In genomic region chr3:68964682-68965081, GRCm38 (mm10) we compare ENCODE assay signal across 10 mouse cellular contexts. TPM values are rescaled to one million over a fixed set of nuclear protein-coding genes. Genes with fewer than 3 reads are reported as not detected.
DNase-seq lines count a peak whose midpoint lies in the region; ATAC-seq and TF ChIP-seq lines count a peak whose summit lies in the region.
"Had no signal": no experiment of that assay in that cellular context is flagged by ENCODE, and none has a peak within 500 bp of the region (broad histone marks: within the 10 kb centered on the region; RNA-seq: fewer than 3 reads in every experiment).

No protein-coding gene starts in this region.

- H3K4me1 ChIP-seq in embryonic facial prominence, embryonic 11.5 days (ENCODE audit: control insufficient read depth, insufficient read depth, low read length) = no peaks in the 10 kb centered on the region
- H3K4me1 ChIP-seq in embryonic facial prominence, embryonic 10.5 days = no peaks in the 10 kb centered on the region
- H3K4me1 ChIP-seq in midbrain, postnatal 0 days (ENCODE audit: insufficient read depth, low read length) = no peaks in the 10 kb centered on the region
- H3K4me1 ChIP-seq in midbrain, embryonic 15.5 days = no peaks in the 10 kb centered on the region
- H3K4me1 ChIP-seq in heart, embryonic 10.5 days = peaks cover 6% of the 10 kb centered on the region
- H3K4me1 ChIP-seq: embryonic facial prominence, embryonic 13.5 days; limb, embryonic 15.5 days had no signal

- H3K27me3 ChIP-seq in embryonic facial prominence, embryonic 11.5 days (ENCODE audit: control insufficient read depth, insufficient read depth, low read length) = no peaks in the 10 kb centered on the region
- H3K27me3 ChIP-seq in embryonic facial prominence, embryonic 10.5 days (replicated peaks; ENCODE audit: low read depth, poor library complexity, severe bottlenecking) = no peaks in the 10 kb centered on the region
- H3K27me3 ChIP-seq in midbrain, postnatal 0 days (ENCODE audit: insufficient read depth, low read length) = no peaks in the 10 kb centered on the region
- H3K27me3 ChIP-seq in midbrain, embryonic 15.5 days (replicated peaks) = no peaks in the 10 kb centered on the region
- H3K27me3 ChIP-seq in heart, embryonic 10.5 days (ENCODE audit: insufficient read depth, poor library complexity, severe bottlenecking) = no peaks in the 10 kb centered on the region
- H3K27me3 ChIP-seq: embryonic facial prominence, embryonic 13.5 days; limb, embryonic 15.5 days had no signal

- DNase-seq in embryonic facial prominence, embryonic 11.5 days (ENCODE audit: low spot score) = peak; percentile 28
- no peak for DNase-seq in embryonic facial prominence, embryonic 10.5 days (ENCODE audit: low spot score)
- DNase-seq in midbrain, postnatal 0 days (ENCODE audit: low spot score) = no peak
- peak; percentile 88 for DNase-seq in thymus, postnatal 14 days
- DNase-seq in gastrocnemius, postnatal 10 days = no peak
- DNase-seq in heart, embryonic 10.5 days (ENCODE audit: low spot score) = no peak

- no peak for ATAC-seq in embryonic facial prominence, embryonic 11.5 days (replicated peaks; ENCODE audit: insufficient number of reproducible peaks, low FRiP score, low TSS enrichment, low read depth)
- no peak for ATAC-seq in midbrain, postnatal 0 days (ENCODE audit: low FRiP score)
- ATAC-seq in midbrain, embryonic 15.5 days (replicated peaks) = no peak
- peak; percentile 61 for ATAC-seq in granulocyte monocyte progenitor cell, adult 5-6 weeks (replicated peaks; ENCODE audit: poor library complexity, severe bottlenecking)

- no peak overlapping the region for H3K9ac ChIP-seq in embryonic facial prominence, embryonic 11.5 days (replicated peaks; ENCODE audit: low read length)
- no peak overlapping the region for H3K9ac ChIP-seq in midbrain, postnatal 0 days (replicated peaks; ENCODE audit: low read length, poor library complexity, severe bottlenecking)
- no peak overlapping the region for H3K9ac ChIP-seq in midbrain, embryonic 15.5 days
- H3K9ac ChIP-seq: embryonic facial prominence, embryonic 13.5 days; limb, embryonic 15.5 days had no signal

- H3K4me3 ChIP-seq in embryonic facial prominence, embryonic 11.5 days (ENCODE audit: low read depth, low read length) = no peak overlapping the region
- H3K4me3 ChIP-seq in embryonic facial prominence, embryonic 10.5 days = no peak overlapping the region
- H3K4me3 ChIP-seq in midbrain, postnatal 0 days (ENCODE audit: low read depth, low read length) = no peak overlapping the region
- no peak overlapping the region for H3K4me3 ChIP-seq in midbrain, embryonic 15.5 days
- no peak overlapping the region for H3K4me3 ChIP-seq in heart, embryonic 10.5 days
- H3K4me3 ChIP-seq: embryonic facial prominence, embryonic 13.5 days; limb, embryonic 15.5 days had no signal

- H3K9me3 ChIP-seq in embryonic facial prominence, embryonic 11.5 days (replicated peaks; ENCODE audit: control insufficient read depth, low read length) = no peaks in the 10 kb centered on the region
- H3K9me3 ChIP-seq in embryonic facial prominence, embryonic 10.5 days = 0 out of 2 replicates have a peak, but pooled peaks cover 3% of the 10 kb centered on the region
- 0 out of 2 replicates have a peak, but pooled peaks cover 2% of the 10 kb centered on the region for H3K9me3 ChIP-seq in midbrain, postnatal 0 days (ENCODE audit: low read length)
- peaks cover 4% of the 10 kb centered on the region; the same call in 1 of the 2 replicates for H3K9me3 ChIP-seq in midbrain, embryonic 15.5 days
- H3K9me3 ChIP-seq in heart, embryonic 10.5 days = no peaks in the 10 kb centered on the region
- H3K9me3 ChIP-seq: embryonic facial prominence, embryonic 13.5 days; limb, embryonic 15.5 days had no signal

- no peak overlapping the region for H3K27ac ChIP-seq in embryonic facial prominence, embryonic 11.5 days (replicated peaks; ENCODE audit: low read depth, low read length)
- no peak overlapping the region for H3K27ac ChIP-seq in embryonic facial prominence, embryonic 10.5 days (replicated peaks)
- H3K27ac ChIP-seq in midbrain, postnatal 0 days (ENCODE audit: low read depth, low read length) = no peak overlapping the region
- no peak overlapping the region for H3K27ac ChIP-seq in midbrain, embryonic 15.5 days
- no peak overlapping the region for H3K27ac ChIP-seq in heart, embryonic 10.5 days
- H3K27ac ChIP-seq: embryonic facial prominence, embryonic 13.5 days; limb, embryonic 15.5 days had no signal

- TF ChIP-seq CTCF in midbrain, postnatal 0 days (IDR thresholded peaks at IDR 0.05) = peak; percentile 48

- no peak overlapping the region for H3K4me2 ChIP-seq in embryonic facial prominence, embryonic 11.5 days (ENCODE audit: low read depth, low read length)
- H3K4me2 ChIP-seq in midbrain, postnatal 0 days (ENCODE audit: low read depth, low read length, poor library complexity, severe bottlenecking) = no peak overlapping the region
- no peak overlapping the region for H3K4me2 ChIP-seq in midbrain, embryonic 15.5 days
- H3K4me2 ChIP-seq: embryonic facial prominence, embryonic 13.5 days; limb, embryonic 15.5 days had no signal

- peaks cover 5% of the 10 kb centered on the region for H3K36me3 ChIP-seq in embryonic facial prominence, embryonic 11.5 days (replicated peaks; ENCODE audit: control insufficient read depth, insufficient read depth, low read depth, low read length)
- H3K36me3 ChIP-seq in embryonic facial prominence, embryonic 10.5 days (replicated peaks) = peaks cover 83% of the 10 kb centered on the region
- peaks cover 16% of the 10 kb centered on the region for H3K36me3 ChIP-seq in midbrain, postnatal 0 days (ENCODE audit: insufficient read depth, low read length)
- peaks cover 14% of the 10 kb centered on the region for H3K36me3 ChIP-seq in midbrain, embryonic 15.5 days (replicated peaks)
- peaks cover 38% of the 10 kb centered on the region for H3K36me3 ChIP-seq in heart, embryonic 10.5 days

RNA-seq across cellular contexts. Expression of gene Ift80, which starts 39.7 kb away (rescaled TPM):
- 22.4 and 24.8 TPM in 2 replicates for polyA plus RNA-seq in embryonic facial prominence, embryonic 11.5 days (2014; fragmentation: Nextera tagmentation; extraction: Ambion mirVana)
- 18.1 and 18.3 TPM in 2 replicates for polyA plus RNA-seq in embryonic facial prominence, embryonic 10.5 days (2016; fragmentation: Nextera tagmentation; extraction: Ambion mirVana)
- total RNA-seq in midbrain, postnatal 0 days (2014; rRNA removed) = 9.0 and 10.4 TPM in 2 replicates
- polyA plus RNA-seq in midbrain, postnatal 0 days (2015; fragmentation: Nextera tagmentation; extraction: Ambion mirVana) = 3.7 and 3.8 TPM in 2 replicates
- 8.0 and 8.3 TPM in 2 replicates for polyA plus RNA-seq in midbrain, embryonic 15.5 days (2015; fragmentation: Nextera tagmentation; extraction: Ambion mirVana)
- 11.9 and 16.4 TPM in 2 replicates for total RNA-seq in granulocyte monocyte progenitor cell, adult 5-6 weeks (2014; fragmentation: Nextera tagmentation)
- 20.2 and 27.6 TPM in 2 replicates for total RNA-seq in granulocyte monocyte progenitor cell, adult 5-6 weeks (2017)
- total RNA-seq in gastrocnemius, postnatal 10 days (2021) = 1 to 10 TPM; 4.9 to 7.4 TPM
- 8.1 and 9.6 TPM in 2 replicates for polyA plus RNA-seq in heart, embryonic 10.5 days (2016; fragmentation: Nextera tagmentation; extraction: Ambion mirVana)

RNA-seq across cellular contexts. Expression of gene Smc4, which starts 39.9 kb away (rescaled TPM):
- 196 and 226 TPM in 2 replicates for polyA plus RNA-seq in embryonic facial prominence, embryonic 11.5 days (2014; fragmentation: Nextera tagmentation; extraction: Ambion mirVana)
- polyA plus RNA-seq in embryonic facial prominence, embryonic 10.5 days (2016; fragmentation: Nextera tagmentation; extraction: Ambion mirVana) = 166 and 187 TPM in 2 replicates
- total RNA-seq in midbrain, postnatal 0 days (2014; rRNA removed) = 7.4 and 16.5 TPM in 2 replicates
- polyA plus RNA-seq in midbrain, postnatal 0 days (2015; fragmentation: Nextera tagmentation; extraction: Ambion mirVana) = 14.4 and 18.1 TPM in 2 replicates
- 32.1 and 36.9 TPM in 2 replicates for polyA plus RNA-seq in midbrain, embryonic 15.5 days (2015; fragmentation: Nextera tagmentation; extraction: Ambion mirVana)
- total RNA-seq in granulocyte monocyte progenitor cell, adult 5-6 weeks (2014; fragmentation: Nextera tagmentation) = 115 and 179 TPM in 2 replicates
- total RNA-seq in granulocyte monocyte progenitor cell, adult 5-6 weeks (2017) = 624 and 700 TPM in 2 replicates
- total RNA-seq in gastrocnemius, postnatal 10 days (2021) = 10 to 100 TPM; 24.1 to 33.2 TPM
- 156 and 161 TPM in 2 replicates for polyA plus RNA-seq in heart, embryonic 10.5 days (2016; fragmentation: Nextera tagmentation; extraction: Ambion mirVana)

Comparison
In these comparisons a context has a peak if more than half of its experiments do, and no peak if none do; other contexts are left out.
1. DNase-seq: peak in embryonic facial prominence, embryonic 11.5 days (single experiment) and thymus, postnatal 14 days (single experiment); none in embryonic facial prominence, embryonic 10.5 days (single experiment), midbrain, postnatal 0 days (single experiment), gastrocnemius, postnatal 10 days (single experiment) and heart, embryonic 10.5 days (single experiment).